Mouse (Mus musculus) liver, adult 2 months (tissue): ENCODE data around the gene Gm20509.
A peak's percentile ranks its signal among the peaks of the same experiment; 100 is the strongest.

Experiments
- CTCF ChIP-seq: fragments of 200-500 bp; IDR thresholded peaks from 2 replicates; pipeline ENCODE4 v1.5.1; 2011; ENCODE audit warnings: low read depth, low read length, control low read depth
- POLR2A ChIP-seq: fragments of 200-500 bp; IDR thresholded peaks from 2 replicates; pipeline ENCODE4 v1.6.1; 2011; ENCODE audit warnings: low read length, control low read depth; ENCODE audit not compliant: insufficient read depth; ENCODE audit errors: extremely low read depth

- TF ChIP-seq POLR2A = peak; percentile 35; the same call in 1 of the 2 replicates
- no peak for TF ChIP-seq CTCF
Observed at GRCm38 (mm10) chr9:73112919-73113906, 10.9 kb downstream of the Gm20509 start, which contains the start of gene Rsl24d1.
